Mouse (Mus musculus): ENCODE data around the gene Mif. TPM values are rescaled to one million over a fixed set of nuclear protein-coding genes. Genes with fewer than 3 reads are reported as not detected.
A peak's percentile ranks its signal among the peaks of the same experiment; 100 is the strongest.
"Not testable (repeated sequence)": the region's sequence is repeated elsewhere in the genome, so short reads cannot be mapped to it uniquely, and the experiment has no call there.

The Mif gene
- total RNA-seq, 2 experiments from 2014 or later, result 563 to 640 TPM

GRCm38 (mm10) chr10:75873543-75874170 lies 13.6 kb upstream of the Mif start:
- no peak for DNase-seq (ENCODE audit: low spot score in 2 of 2)

GRCm38 (mm10) chr10:75872915-75873542 lies 13.0 kb upstream of the Mif start:
- DNase-seq (ENCODE audit: low spot score in 2 of 2), result peak; percentile 83 to 94

- no peak for DNase-seq (ENCODE audit: low spot score in 2 of 2)
Observed at GRCm38 (mm10) chr10:75872025-75872914, 12.2 kb upstream of the Mif start.

- no peak for DNase-seq (ENCODE audit: low spot score in 2 of 2)
Observed at GRCm38 (mm10) chr10:75861587-75861986, 1.5 kb upstream of the Mif start.

- no peak for DNase-seq (ENCODE audit: low spot score in 2 of 2)
Observed at GRCm38 (mm10) chr10:75860746-75861145, 706 bp upstream of the Mif start.

- DNase-seq (ENCODE audit: low spot score in 2 of 2), result peak in 1 of 2 experiments; percentile 39
Observed at GRCm38 (mm10) chr10:75859107-75859746, 813 bp downstream of the Mif start.

GRCm38 (mm10) chr10:75857598-75857997 lies 2.4 kb downstream of the Mif start:
- DNase-seq (ENCODE audit: low spot score in 2 of 2), result no peak

GRCm38 (mm10) chr10:75856976-75857375 lies 3.1 kb downstream of the Mif start:
- no peak for DNase-seq (ENCODE audit: low spot score in 2 of 2)

- no peak for DNase-seq (ENCODE audit: low spot score in 2 of 2)
Observed at GRCm38 (mm10) chr10:75856155-75856907, 3.7 kb downstream of the Mif start.

- no peak for DNase-seq (ENCODE audit: low spot score in 2 of 2)
Observed at GRCm38 (mm10) chr10:75855416-75855981, 4.5 kb downstream of the Mif start.

- DNase-seq (ENCODE audit: low spot score in 2 of 2), result no peak
Observed at GRCm38 (mm10) chr10:75854791-75855190, 5.2 kb downstream of the Mif start.

- DNase-seq (ENCODE audit: low spot score in 2 of 2), result no peak
Observed at GRCm38 (mm10) chr10:75854096-75854495, 5.9 kb downstream of the Mif start.

GRCm38 (mm10) chr10:75853452-75853851 lies 6.6 kb downstream of the Mif start:
- DNase-seq (ENCODE audit: low spot score in 2 of 2), result peak; percentile 78 to 90

- DNase-seq (ENCODE audit: low spot score in 2 of 2), result no peak
Observed at GRCm38 (mm10) chr10:75852539-75853125, 7.4 kb downstream of the Mif start.

GRCm38 (mm10) chr10:75851681-75852080 lies 8.4 kb downstream of the Mif start:
- no peak for DNase-seq (ENCODE audit: low spot score in 2 of 2)

- DNase-seq (ENCODE audit: low spot score in 2 of 2), result no peak
Observed at GRCm38 (mm10) chr10:75851076-75851475, 9.0 kb downstream of the Mif start.

- DNase-seq (ENCODE audit: low spot score in 2 of 2), result no peak
Observed at GRCm38 (mm10) chr10:75848382-75848781, 11.7 kb downstream of the Mif start.

- no peak for DNase-seq (ENCODE audit: low spot score in 2 of 2)
Observed at GRCm38 (mm10) chr10:75845306-75845930, 14.6 kb downstream of the Mif start.

GRCm38 (mm10) chr10:75844800-75845199 lies 15.2 kb downstream of the Mif start:
- DNase-seq (ENCODE audit: low spot score in 2 of 2), result no peak

GRCm38 (mm10) chr10:75843898-75844297 lies 16.1 kb downstream of the Mif start:
- DNase-seq (ENCODE audit: low spot score in 2 of 2), result not testable (repeated sequence)
